Mouse (Mus musculus) megakaryocyte, adult 5-6 weeks (primary cell): ENCODE results near the gene 1700024P04Rik. TPM values are rescaled to one million over a fixed set of nuclear protein-coding genes. Genes with fewer than 3 reads are reported as not detected.

Experiments
- ATAC-seq: 2 replicates; pipeline ENCODE4 v1.8.0; 2016; ENCODE audit warnings: mild to moderate bottlenecking, inconsistent platforms; ENCODE audit not compliant: poor library complexity, severe bottlenecking
- total RNA-seq, 2 experiments: library from RNA; stranded (forward) in 1 of 2; stranded (reverse) in 1 of 2; fragments of 153-499, 151-499 nt in 1 of 2; fragments of 221-1000, 200-1000 nt in 1 of 2; gene quantifications; 2 replicates each; pipeline versions ENCODE4 v1.2.3 to v1.2.4; 2015 to 2017

The 1700024P04Rik gene
- total RNA-seq, 2 experiments from 2014 or later = not detected

GRCm38 (mm10) chr13:98967942-98968341, 16.4 kb downstream of the 1700024P04Rik start:
- ATAC-seq = 0 out of 2 replicates have a peak, but pooled peaks have one; percentile 21

- no peak for ATAC-seq
Measured at GRCm38 (mm10) chr13:98966583-98966982, 17.8 kb downstream of the 1700024P04Rik start.

- no peak for ATAC-seq
Measured at GRCm38 (mm10) chr13:98963612-98964011, 20.8 kb downstream of the 1700024P04Rik start.

GRCm38 (mm10) chr13:98958177-98958576, 26.2 kb downstream of the 1700024P04Rik start:
- ATAC-seq = no peak

GRCm38 (mm10) chr13:98956209-98956608, 28.2 kb downstream of the 1700024P04Rik start:
- peak; percentile 86 for ATAC-seq

GRCm38 (mm10) chr13:98955676-98956075, 28.7 kb downstream of the 1700024P04Rik start:
- ATAC-seq = peak; percentile 28

GRCm38 (mm10) chr13:98955226-98955625, 29.1 kb downstream of the 1700024P04Rik start:
- ATAC-seq = peak; percentile 14; the same call in 1 of the 2 replicates

GRCm38 (mm10) chr13:98953830-98954229, 30.5 kb downstream of the 1700024P04Rik start:
- no peak for ATAC-seq

GRCm38 (mm10) chr13:98951951-98952350, 32.4 kb downstream of the 1700024P04Rik start:
- no peak for ATAC-seq

- no peak for ATAC-seq
Measured at GRCm38 (mm10) chr13:98948146-98948545, 36.2 kb downstream of the 1700024P04Rik start.

GRCm38 (mm10) chr13:98946434-98946833, 37.9 kb downstream of the 1700024P04Rik start:
- peak; percentile 74 for ATAC-seq

- no peak for ATAC-seq
Measured at GRCm38 (mm10) chr13:98945908-98946307, 38.5 kb downstream of the 1700024P04Rik start.

GRCm38 (mm10) chr13:98945381-98945780, 39.0 kb downstream of the 1700024P04Rik start:
- no peak for ATAC-seq

- ATAC-seq = peak; percentile 78
Measured at GRCm38 (mm10) chr13:98944620-98945081, 39.7 kb downstream of the 1700024P04Rik start.

- no peak for ATAC-seq
Measured at GRCm38 (mm10) chr13:98942360-98942759, 42.0 kb downstream of the 1700024P04Rik start.

- ATAC-seq = no peak
Measured at GRCm38 (mm10) chr13:98941829-98942343, 42.5 kb downstream of the 1700024P04Rik start.

GRCm38 (mm10) chr13:98937108-98937507, 47.3 kb downstream of the 1700024P04Rik start:
- ATAC-seq = no peak

Other genes starting within 250 kb of the 1700024P04Rik start
- 123 and 128 TPM in 2 replicates for gene Fcho2, start 169.1 kb downstream of the 1700024P04Rik start, total RNA-seq (2015)
- gene Fcho2, start 169.1 kb downstream of the 1700024P04Rik start, total RNA-seq (2017) = 47.5 and 78.3 TPM in 2 replicates
- gene Tnpo1, start 58.2 kb downstream of the 1700024P04Rik start, total RNA-seq (2015) = 81.2 and 94.3 TPM in 2 replicates
- 87.9 and 89.8 TPM in 2 replicates for gene Tnpo1, start 58.2 kb downstream of the 1700024P04Rik start, total RNA-seq (2017)
- gene Zfp366, start 200.3 kb upstream of the 1700024P04Rik start, total RNA-seq (2015) = 0.21 and 0.69 TPM in 2 replicates
- gene Zfp366, start 200.3 kb upstream of the 1700024P04Rik start, total RNA-seq (2017) = 0.04 and 0.08 TPM in 2 replicates